Mouse (Mus musculus) 3134 (cell line): ENCODE measurements around the gene Taar7a.

ENCODE experiments used
- DNase-seq: peaks from one replicate; pipeline ENCODE4 v3.0.0-alpha.2; 2011; ENCODE audit warnings: low spot score; ENCODE audit not compliant: insufficient read length; ENCODE audit errors: extremely low read depth

Taar7a gene

DNA sequence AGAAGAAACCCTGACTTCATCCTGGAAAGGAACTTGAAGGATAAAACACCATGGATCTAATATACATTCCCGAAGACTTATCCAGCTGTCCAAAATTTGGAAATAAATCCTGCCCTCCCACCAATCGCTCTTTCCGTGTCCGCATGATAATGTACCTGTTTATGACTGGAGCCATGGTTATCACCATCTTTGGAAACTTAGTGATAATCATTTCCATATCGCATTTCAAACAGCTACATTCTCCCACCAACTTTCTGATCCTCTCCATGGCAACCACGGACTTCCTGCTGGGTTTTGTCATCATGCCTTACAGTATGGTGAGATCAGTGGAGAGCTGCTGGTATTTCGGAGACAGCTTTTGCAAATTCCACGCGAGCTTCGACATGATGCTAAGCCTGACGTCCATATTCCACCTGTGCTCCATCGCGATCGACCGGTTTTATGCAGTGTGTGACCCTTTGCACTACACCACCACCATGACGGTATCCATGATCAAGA, 43.7 kb downstream of the Taar7a start, which contains the start of gene Taar3:
TSS of gene Taar3 (plus strand) at position 51 of the 498 bp plus-strand sequence.
- no peak for DNase-seq

DNA sequence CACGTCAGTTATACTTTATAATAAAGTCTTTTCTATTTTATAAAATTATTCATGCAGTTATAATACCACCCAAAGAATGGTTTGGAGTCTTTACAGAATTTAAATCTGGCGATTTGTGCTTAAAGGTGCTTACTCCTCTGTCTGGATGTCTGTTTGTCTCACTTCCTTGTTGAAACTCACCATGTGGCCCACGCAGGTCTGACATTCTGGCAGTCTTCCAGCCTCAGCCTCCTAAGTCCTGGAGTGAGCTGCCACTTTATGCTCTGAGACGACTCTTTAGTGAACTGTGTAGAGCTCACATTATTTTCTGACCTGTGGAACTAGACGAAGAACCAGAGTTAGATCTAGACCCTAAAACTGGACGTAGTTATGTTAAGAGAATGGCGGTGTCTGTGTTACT, 45.3 kb downstream of the Taar7a start:
- no peak for DNase-seq

DNA sequence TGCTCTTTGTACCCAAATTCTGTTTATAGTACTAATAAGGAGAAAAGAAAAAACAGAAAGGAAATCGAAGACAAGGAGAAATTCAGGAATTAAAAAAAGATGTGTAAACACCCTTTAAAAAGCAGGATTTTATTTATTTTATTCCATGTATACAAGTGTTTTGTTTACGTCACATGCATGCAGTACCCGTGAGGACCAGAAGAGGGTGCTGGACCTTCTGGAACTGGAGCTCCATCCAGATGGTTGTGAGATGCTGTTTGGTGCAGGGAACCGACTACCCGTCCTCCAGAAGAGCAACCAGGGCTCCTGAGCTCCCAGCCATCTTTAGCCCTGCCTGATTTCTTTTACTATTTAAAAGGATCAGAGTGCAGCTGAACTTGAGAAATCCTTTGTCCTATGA, 50.8 kb downstream of the Taar7a start:
- DNase-seq = no peak
